Comparison of ENCODE assay signal across 27 mouse cellular contexts in genomic region chrX:48152106-48152505, GRCm38 (mm10). TPM values are rescaled to one million over a fixed set of nuclear protein-coding genes. Genes with fewer than 3 reads are reported as not detected.
"Had no signal": no experiment of that assay in that cellular context is flagged by ENCODE, and none has a peak within 500 bp of the region (broad histone marks: within the 10 kb centered on the region; RNA-seq: fewer than 3 reads in every experiment).

No protein-coding gene starts in this region.

- H3K4me1 ChIP-seq: hindbrain, embryonic 10.5 days; hindbrain, embryonic 12.5 days; intestine, embryonic 15.5 days; limb, embryonic 13.5 days; limb, embryonic 15.5 days had no signal

- H3K27me3 ChIP-seq: hindbrain, embryonic 12.5 days; intestine, embryonic 15.5 days; limb, embryonic 13.5 days; limb, embryonic 15.5 days; liver, embryonic 12.5 days had no signal

- H3K4me3 ChIP-seq: gastrocnemius, adult 2 months; heart, adult 2 months; heart, embryonic 12.5 days; hindbrain, embryonic 10.5 days; hindbrain, embryonic 12.5 days; intestine, embryonic 15.5 days; limb, embryonic 13.5 days; limb, embryonic 15.5 days; liver, embryonic 12.5 days had no signal

- DNase-seq: gastrocnemius, adult 2 months; gastrocnemius, postnatal 10 days; gastrocnemius, postnatal 25 days; heart, adult 2 months; heart, postnatal 10 days; heart, postnatal 4 days; kidney, adult 18-20 months; kidney, adult 8-10 months; kidney, postnatal 10 days; kidney, postnatal 25 days; layer of hippocampus, adult 9-11 months; layer of hippocampus, postnatal 36 days; left cerebral cortex, postnatal 4 days had no signal

- H3K9ac ChIP-seq: heart, embryonic 12.5 days; hindbrain, embryonic 12.5 days; hindbrain, embryonic 14.5 days; intestine, embryonic 15.5 days; limb, embryonic 13.5 days; limb, embryonic 15.5 days; liver, embryonic 12.5 days; liver, embryonic 14.5 days had no signal

- H3K4me2 ChIP-seq: heart, embryonic 12.5 days; hindbrain, embryonic 12.5 days; hindbrain, embryonic 14.5 days; intestine, embryonic 15.5 days; limb, embryonic 13.5 days; limb, embryonic 15.5 days had no signal

- H3K9me3 ChIP-seq: heart, embryonic 12.5 days; hindbrain, embryonic 10.5 days; hindbrain, embryonic 12.5 days; intestine, embryonic 15.5 days; limb, embryonic 13.5 days; limb, embryonic 15.5 days; liver, embryonic 12.5 days had no signal

- ATAC-seq: hindbrain, embryonic 16.5 days; inflammation-experienced regulatory T-cells, adult 6 months; intestine, embryonic 15.5 days; intestine, postnatal 0 days; liver, embryonic 12.5 days had no signal

- H3K27ac ChIP-seq: gastrocnemius, adult 2 months; heart, adult 2 months; hindbrain, embryonic 10.5 days; hindbrain, embryonic 12.5 days; hindbrain, embryonic 14.5 days; intestine, embryonic 15.5 days; limb, embryonic 13.5 days; limb, embryonic 15.5 days; liver, embryonic 12.5 days; liver, embryonic 14.5 days had no signal

- H3K36me3 ChIP-seq: heart, embryonic 12.5 days; hindbrain, embryonic 10.5 days; hindbrain, embryonic 12.5 days; intestine, embryonic 15.5 days; limb, embryonic 13.5 days; limb, embryonic 15.5 days; liver, embryonic 12.5 days had no signal

RNA-seq across cellular contexts. Expression of gene Xpnpep2, which starts 43.6 kb away (rescaled TPM):
- total RNA-seq: granulocyte monocyte progenitor cell, adult 5-6 weeks; liver, adult 2 months had no signal
- polyA plus RNA-seq: liver, adult 2 months had no signal
